Mouse (Mus musculus): ENCODE measurements at regions not wholly inside any gene's neighbourhood (a gene's known extent, or its start where the extent isn't known, plus 50 kb on each side); places are given as distances from the start of the nearest gene placed in this dataset.

GRCm38 (mm10) chrX:99548284-99549019 is 77.4 kb upstream of the Pja1 start:
- Histone ChIP-seq H3K4me3 (ENCODE audit: low read depth, low read length) (no peak overlapping the region), H3K4me2 (no peak overlapping the region), H3K9ac (ENCODE audit: low read depth, low read length) (no peak overlapping the region), H3K4me1 (ENCODE audit: control insufficient read depth, insufficient read depth, low read length) (peaks cover 16% of the 10 kb centered on the region), H3K9me3 (replicated peaks; ENCODE audit: control insufficient read depth, low read length) (no peaks in the 10 kb centered on the region), H3K27me3 (ENCODE audit: control insufficient read depth, insufficient read depth, low read length) (peaks cover 3% of the 10 kb centered on the region), H3K36me3 (ENCODE audit: control insufficient read depth, insufficient read depth, low read length) (no peaks in the 10 kb centered on the region), H3K27ac (ENCODE audit: low read depth, low read length) (no peak overlapping the region)
- WGBS (ENCODE audit: insufficient replicate concordance), result 48% methylated on average over 4 of the region's 4 CpGs
- no peak for ATAC-seq (replicated peaks; ENCODE audit: insufficient number of reproducible peaks, low FRiP score, low TSS enrichment)

GRCm38 (mm10) chrX:99544410-99544809 is 73.3 kb upstream of the Pja1 start:
- Histone ChIP-seq H3K27me3 (ENCODE audit: control insufficient read depth, insufficient read depth, low read length) (peaks cover 8% of the 10 kb centered on the region; the same call in 1 of the 2 replicates), H3K4me2 (no peak overlapping the region), H3K4me3 (ENCODE audit: low read depth, low read length) (no peak overlapping the region), H3K4me1 (ENCODE audit: control insufficient read depth, insufficient read depth, low read length) (no peaks in the 10 kb centered on the region), H3K9me3 (replicated peaks; ENCODE audit: control insufficient read depth, low read length) (no peaks in the 10 kb centered on the region), H3K9ac (ENCODE audit: low read depth, low read length) (no peak overlapping the region), H3K36me3 (ENCODE audit: control insufficient read depth, insufficient read depth, low read length) (no peaks in the 10 kb centered on the region), H3K27ac (ENCODE audit: low read depth, low read length) (no peak overlapping the region)
- no peak for ATAC-seq (replicated peaks; ENCODE audit: insufficient number of reproducible peaks, low FRiP score, low TSS enrichment)
- WGBS (ENCODE audit: insufficient replicate concordance), result 66% methylated on average over 4 of the region's 4 CpGs

- Histone ChIP-seq H3K9me3 (replicated peaks; ENCODE audit: control insufficient read depth, low read length) (no peaks in the 10 kb centered on the region), H3K36me3 (ENCODE audit: control insufficient read depth, insufficient read depth, low read length) (no peaks in the 10 kb centered on the region), H3K27ac (ENCODE audit: low read depth, low read length) (no peak overlapping the region), H3K4me2 (no peak overlapping the region), H3K27me3 (ENCODE audit: control insufficient read depth, insufficient read depth, low read length) (peaks cover 8% of the 10 kb centered on the region; the same call in 1 of the 2 replicates), H3K4me3 (ENCODE audit: low read depth, low read length) (no peak overlapping the region), H3K4me1 (ENCODE audit: control insufficient read depth, insufficient read depth, low read length) (no peaks in the 10 kb centered on the region), H3K9ac (ENCODE audit: low read depth, low read length) (no peak overlapping the region)
- WGBS (ENCODE audit: insufficient replicate concordance), result 84% methylated on average over 3 of the region's 3 CpGs
- no peak for ATAC-seq (replicated peaks; ENCODE audit: insufficient number of reproducible peaks, low FRiP score, low TSS enrichment)
Measured at GRCm38 (mm10) chrX:99541916-99542315, 70.8 kb upstream of the Pja1 start.

- Histone ChIP-seq H3K27me3 (ENCODE audit: control insufficient read depth, insufficient read depth, low read length) (peaks cover 9% of the 10 kb centered on the region; the same call in 1 of the 2 replicates), H3K4me2 (no peak overlapping the region), H3K4me1 (ENCODE audit: control insufficient read depth, insufficient read depth, low read length) (no peaks in the 10 kb centered on the region), H3K4me3 (ENCODE audit: low read depth, low read length) (no peak overlapping the region), H3K9ac (ENCODE audit: low read depth, low read length) (no peak overlapping the region), H3K27ac (ENCODE audit: low read depth, low read length) (no peak overlapping the region), H3K9me3 (replicated peaks; ENCODE audit: control insufficient read depth, low read length) (no peaks in the 10 kb centered on the region), H3K36me3 (ENCODE audit: control insufficient read depth, insufficient read depth, low read length) (no peaks in the 10 kb centered on the region)
- 67% methylated on average over 6 of the region's 6 CpGs for WGBS (ENCODE audit: insufficient replicate concordance)
- ATAC-seq (replicated peaks; ENCODE audit: insufficient number of reproducible peaks, low FRiP score, low TSS enrichment), result no peak
Measured at GRCm38 (mm10) chrX:99540087-99540576, 69.1 kb upstream of the Pja1 start.

GRCm38 (mm10) chrX:99539684-99540083 is 68.6 kb upstream of the Pja1 start:
- Histone ChIP-seq H3K27ac (ENCODE audit: low read depth, low read length) (no peak overlapping the region), H3K9ac (ENCODE audit: low read depth, low read length) (no peak overlapping the region), H3K4me2 (no peak overlapping the region), H3K27me3 (ENCODE audit: control insufficient read depth, insufficient read depth, low read length) (peaks cover 8% of the 10 kb centered on the region), H3K36me3 (ENCODE audit: control insufficient read depth, insufficient read depth, low read length) (no peaks in the 10 kb centered on the region), H3K4me1 (ENCODE audit: control insufficient read depth, insufficient read depth, low read length) (no peaks in the 10 kb centered on the region), H3K4me3 (ENCODE audit: low read depth, low read length) (no peak overlapping the region), H3K9me3 (replicated peaks; ENCODE audit: control insufficient read depth, low read length) (no peaks in the 10 kb centered on the region)
- WGBS (ENCODE audit: insufficient replicate concordance), result 82% methylated on average over 4 of the region's 4 CpGs
- ATAC-seq (replicated peaks; ENCODE audit: insufficient number of reproducible peaks, low FRiP score, low TSS enrichment), result no peak

GRCm38 (mm10) chrX:99537814-99538213 is 66.7 kb upstream of the Pja1 start:
- H3K9me3 ChIP-seq (replicated peaks; ENCODE audit: control insufficient read depth, low read length), result no peaks in the 10 kb centered on the region
- H3K4me2 ChIP-seq, result no peak overlapping the region
- H3K4me1 ChIP-seq (ENCODE audit: control insufficient read depth, insufficient read depth, low read length), result no peaks in the 10 kb centered on the region
- no peak overlapping the region for H3K9ac ChIP-seq (ENCODE audit: low read depth, low read length)
- WGBS (ENCODE audit: insufficient replicate concordance), result 71% methylated on average over 4 of the region's 4 CpGs
- ATAC-seq (replicated peaks; ENCODE audit: insufficient number of reproducible peaks, low FRiP score, low TSS enrichment), result no peak
- peaks cover 8% of the 10 kb centered on the region for H3K27me3 ChIP-seq (ENCODE audit: control insufficient read depth, insufficient read depth, low read length)
- no peak overlapping the region for H3K4me3 ChIP-seq (ENCODE audit: low read depth, low read length)
- no peak overlapping the region for H3K27ac ChIP-seq (ENCODE audit: low read depth, low read length)
- H3K36me3 ChIP-seq (ENCODE audit: control insufficient read depth, insufficient read depth, low read length), result no peaks in the 10 kb centered on the region

GRCm38 (mm10) chrX:99534922-99535321 is 63.8 kb upstream of the Pja1 start:
- no peak overlapping the region for H3K4me3 ChIP-seq (ENCODE audit: low read depth, low read length)
- no peaks in the 10 kb centered on the region for H3K36me3 ChIP-seq (ENCODE audit: control insufficient read depth, insufficient read depth, low read length)
- no peaks in the 10 kb centered on the region for H3K4me1 ChIP-seq (ENCODE audit: control insufficient read depth, insufficient read depth, low read length)
- no peak for ATAC-seq (replicated peaks; ENCODE audit: insufficient number of reproducible peaks, low FRiP score, low TSS enrichment)
- H3K27me3 ChIP-seq (ENCODE audit: control insufficient read depth, insufficient read depth, low read length), result peaks cover 5% of the 10 kb centered on the region
- no peaks in the 10 kb centered on the region for H3K9me3 ChIP-seq (replicated peaks; ENCODE audit: control insufficient read depth, low read length)
- no peak overlapping the region for H3K4me2 ChIP-seq
- 77% methylated on average over 4 of the region's 4 CpGs for WGBS (ENCODE audit: insufficient replicate concordance)
- H3K9ac ChIP-seq (ENCODE audit: low read depth, low read length), result no peak overlapping the region
- H3K27ac ChIP-seq (ENCODE audit: low read depth, low read length), result no peak overlapping the region

- Histone ChIP-seq H3K36me3 (ENCODE audit: control insufficient read depth, insufficient read depth, low read length) (no peaks in the 10 kb centered on the region), H3K9me3 (replicated peaks; ENCODE audit: control insufficient read depth, low read length) (no peaks in the 10 kb centered on the region), H3K4me1 (ENCODE audit: control insufficient read depth, insufficient read depth, low read length) (no peaks in the 10 kb centered on the region), H3K27ac (ENCODE audit: low read depth, low read length) (no peak overlapping the region), H3K27me3 (ENCODE audit: control insufficient read depth, insufficient read depth, low read length) (peaks cover 4% of the 10 kb centered on the region), H3K4me3 (ENCODE audit: low read depth, low read length) (no peak overlapping the region), H3K4me2 (no peak overlapping the region), H3K9ac (ENCODE audit: low read depth, low read length) (no peak overlapping the region)
- ATAC-seq (replicated peaks; ENCODE audit: insufficient number of reproducible peaks, low FRiP score, low TSS enrichment), result no peak
- 54% methylated on average over 3 of the region's 3 CpGs for WGBS (ENCODE audit: insufficient replicate concordance)
Measured at GRCm38 (mm10) chrX:99531154-99531553, 60.1 kb upstream of the Pja1 start.

- Histone ChIP-seq H3K9ac (ENCODE audit: low read depth, low read length) (no peak overlapping the region), H3K4me1 (ENCODE audit: control insufficient read depth, insufficient read depth, low read length) (no peaks in the 10 kb centered on the region), H3K36me3 (ENCODE audit: control insufficient read depth, insufficient read depth, low read length) (no peaks in the 10 kb centered on the region), H3K4me3 (ENCODE audit: low read depth, low read length) (no peak overlapping the region), H3K27me3 (ENCODE audit: control insufficient read depth, insufficient read depth, low read length) (peaks cover 2% of the 10 kb centered on the region), H3K9me3 (replicated peaks; ENCODE audit: control insufficient read depth, low read length) (no peaks in the 10 kb centered on the region), H3K27ac (ENCODE audit: low read depth, low read length) (no peak overlapping the region), H3K4me2 (no peak overlapping the region)
- no peak for ATAC-seq (replicated peaks; ENCODE audit: insufficient number of reproducible peaks, low FRiP score, low TSS enrichment)
- 60% methylated on average over 7 of the region's 7 CpGs for WGBS (ENCODE audit: insufficient replicate concordance)
Measured at GRCm38 (mm10) chrX:99530511-99530910, 59.4 kb upstream of the Pja1 start.
